Comparison of ENCODE assay signal across 9 mouse cellular contexts in the genomic region with DNA sequence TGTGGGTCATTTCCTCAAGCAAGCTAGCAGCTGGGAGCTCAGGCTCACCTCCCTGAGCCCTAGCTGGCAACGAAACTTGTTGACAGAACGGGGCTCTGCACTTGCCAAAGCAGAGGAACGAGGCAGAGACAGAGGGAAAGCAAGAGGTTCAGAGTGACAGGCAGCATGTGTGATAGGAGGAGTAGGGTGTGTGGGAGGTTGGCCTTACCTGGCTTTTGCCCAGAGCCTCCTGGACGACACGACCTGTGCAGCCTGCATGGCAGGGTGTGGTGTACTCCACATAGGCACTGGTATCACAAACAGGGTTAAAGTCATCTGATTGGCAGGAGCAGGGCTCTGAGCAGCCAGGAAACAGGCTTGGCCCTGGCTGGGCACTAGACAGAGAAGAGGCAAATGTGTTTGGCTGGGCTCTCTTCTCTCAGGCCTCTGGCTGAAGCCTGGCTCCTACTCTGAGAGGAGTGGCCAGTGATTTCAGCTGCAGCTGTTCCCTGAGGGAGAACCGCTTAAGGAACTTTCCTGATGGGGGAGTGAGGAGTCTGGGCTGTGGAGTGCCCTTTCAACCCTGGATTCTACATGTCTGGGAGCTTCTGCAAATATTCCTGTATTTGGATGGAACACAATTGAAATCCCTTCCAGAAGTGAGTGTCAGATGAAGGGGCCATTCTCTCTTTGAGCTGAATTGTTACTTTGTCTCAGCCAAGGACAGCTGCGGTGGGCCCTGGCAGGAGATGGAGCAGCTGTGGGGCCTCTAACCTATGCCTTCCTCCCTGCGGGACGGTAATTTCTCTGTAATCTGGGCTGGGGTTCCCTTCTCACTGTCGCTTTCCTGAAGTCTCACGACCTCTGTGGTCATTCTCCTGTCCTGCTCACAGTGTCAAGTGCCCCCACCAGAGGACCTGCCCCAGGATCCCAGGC. TPM values are rescaled to one million over a fixed set of nuclear protein-coding genes. Genes with fewer than 3 reads are reported as not detected.
DNase-seq lines count a peak whose midpoint lies in the region; ATAC-seq lines count a peak whose summit lies in the region.
"Had no signal": no experiment of that assay in that cellular context is flagged by ENCODE, and none has a peak within 500 bp of the region (broad histone marks: within the 10 kb centered on the region; RNA-seq: fewer than 3 reads in every experiment).

No protein-coding gene starts in this region.

- H3K4me1 ChIP-seq in hindbrain, embryonic 16.5 days (ENCODE audit: control insufficient read depth, insufficient read depth, low read depth, low read length): 0 out of 2 replicates have a peak, but pooled peaks cover 2% of the 10 kb centered on the region

- no peak overlapping the region for H3K9ac ChIP-seq in hindbrain, embryonic 16.5 days (ENCODE audit: low read depth, low read length)

- no peaks in the 10 kb centered on the region for H3K36me3 ChIP-seq in hindbrain, embryonic 16.5 days (ENCODE audit: control insufficient read depth, insufficient read depth, low read length)

- peak; percentile 66 for ATAC-seq in hindbrain, embryonic 16.5 days

- 55% methylated on average over 11 of the region's 11 CpGs for WGBS in hindbrain, embryonic 16.5 days

- DNase-seq in adrenal gland, postnatal 10 days: peak; percentile 74
- DNase-seq in adrenal gland, adult 18-20 months (ENCODE audit: low spot score in 2 of 2): no peak
- peak; percentile 42 to 69 for DNase-seq in urinary bladder, adult 18-20 months (ENCODE audit: low spot score in 2 of 2)
- no peak for DNase-seq in urinary bladder, adult 2 months (ENCODE audit: low spot score)
- DNase-seq in lung, postnatal 14 days: peak; percentile 61
- peak; percentile 54 for DNase-seq in testis, postnatal 10 days (ENCODE audit: low spot score)
- DNase-seq in right cerebral cortex, adult 2 months (ENCODE audit: low spot score in 2 of 2): no peak

- H3K27ac ChIP-seq in hindbrain, embryonic 16.5 days (ENCODE audit: low read depth, low read length): peak overlapping the region; percentile 53
- H3K27ac ChIP-seq: macrophage had no signal

- no peak overlapping the region for H3K4me3 ChIP-seq in hindbrain, embryonic 16.5 days (ENCODE audit: low read length)

- H3K27me3 ChIP-seq in hindbrain, embryonic 16.5 days (replicated peaks; ENCODE audit: control insufficient read depth, insufficient read depth, low read length): no peaks in the 10 kb centered on the region

- no peak overlapping the region for H3K4me2 ChIP-seq in hindbrain, embryonic 16.5 days (ENCODE audit: low read length)

- no peaks in the 10 kb centered on the region for H3K9me3 ChIP-seq in hindbrain, embryonic 16.5 days (ENCODE audit: control insufficient read depth, low read length)

RNA-seq across cellular contexts. Expression of gene Tpbgl, which starts 37.9 kb away (rescaled TPM):
- total RNA-seq in adrenal gland, postnatal 10 days (2021): 10 to 100 TPM; 13.9 to 14.6 TPM
- 10 to 100 TPM; 17.5 to 29.5 TPM for total RNA-seq in adrenal gland, adult 18-20 months (2021)
- 2.6 and 3.5 TPM in 2 replicates for polyA plus RNA-seq in urinary bladder, adult 2 months (2012; rRNA removed)
- polyA plus RNA-seq in hindbrain, embryonic 16.5 days (2015; fragmentation: Nextera tagmentation; extraction: Ambion mirVana): 2.2 and 2.7 TPM in 2 replicates

RNA-seq across cellular contexts. Expression of gene Slco2b1, which starts 46.3 kb away (rescaled TPM):
- 10 to 100 TPM; 17.5 to 17.6 TPM for total RNA-seq in adrenal gland, postnatal 10 days (2021)
- 10 to 100 TPM; 21.0 to 25.3 TPM for total RNA-seq in adrenal gland, adult 18-20 months (2021)
- polyA plus RNA-seq in urinary bladder, adult 2 months (2012; rRNA removed): 23.3 and 27.0 TPM in 2 replicates
- polyA plus RNA-seq in hindbrain, embryonic 16.5 days (2015; fragmentation: Nextera tagmentation; extraction: Ambion mirVana): 6.7 and 7.5 TPM in 2 replicates

Comparison
In these comparisons a context has a peak if more than half of its experiments do, and no peak if none do; other contexts are left out.
1. DNase-seq: peak in adrenal gland, postnatal 10 days (single experiment), urinary bladder, adult 18-20 months (2 of 2), lung, postnatal 14 days (single experiment) and testis, postnatal 10 days (single experiment); none in adrenal gland, adult 18-20 months (0 of 2), urinary bladder, adult 2 months (single experiment) and right cerebral cortex, adult 2 months (0 of 2).